Mouse (Mus musculus): ENCODE data around the gene Dhrs4.

Dhrs4 gene

DNA sequence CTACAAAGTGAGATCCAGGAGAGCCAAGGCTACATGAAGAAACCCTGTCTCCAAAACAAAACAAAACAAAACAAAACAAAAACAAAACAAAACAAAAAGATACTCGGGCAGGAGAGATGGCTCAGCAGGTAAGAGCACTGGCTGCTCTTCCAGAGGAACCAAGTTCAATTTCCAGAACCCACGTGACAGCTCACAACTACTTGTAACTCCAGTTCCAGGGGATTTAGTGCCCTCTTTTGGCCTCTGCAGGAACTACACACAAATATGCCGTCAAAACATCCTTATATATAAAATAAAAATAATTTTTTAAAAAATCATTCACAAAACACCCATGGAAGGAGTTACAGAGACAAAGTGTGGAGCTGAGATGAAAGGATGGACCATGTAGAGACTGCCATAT, 49.4 kb downstream of the Dhrs4 start:
- no peak for DNase-seq (ENCODE audit: low spot score in 2 of 2)

- peak in 1 of 2 experiments; percentile 26 for DNase-seq (ENCODE audit: low spot score in 2 of 2)
These were observed 57.7 kb downstream of the Dhrs4 start for GRCm38 (mm10) chr14:55536116-55536745.
